Mouse (Mus musculus): ENCODE measurements around the gene Wnt3a.

DNA sequence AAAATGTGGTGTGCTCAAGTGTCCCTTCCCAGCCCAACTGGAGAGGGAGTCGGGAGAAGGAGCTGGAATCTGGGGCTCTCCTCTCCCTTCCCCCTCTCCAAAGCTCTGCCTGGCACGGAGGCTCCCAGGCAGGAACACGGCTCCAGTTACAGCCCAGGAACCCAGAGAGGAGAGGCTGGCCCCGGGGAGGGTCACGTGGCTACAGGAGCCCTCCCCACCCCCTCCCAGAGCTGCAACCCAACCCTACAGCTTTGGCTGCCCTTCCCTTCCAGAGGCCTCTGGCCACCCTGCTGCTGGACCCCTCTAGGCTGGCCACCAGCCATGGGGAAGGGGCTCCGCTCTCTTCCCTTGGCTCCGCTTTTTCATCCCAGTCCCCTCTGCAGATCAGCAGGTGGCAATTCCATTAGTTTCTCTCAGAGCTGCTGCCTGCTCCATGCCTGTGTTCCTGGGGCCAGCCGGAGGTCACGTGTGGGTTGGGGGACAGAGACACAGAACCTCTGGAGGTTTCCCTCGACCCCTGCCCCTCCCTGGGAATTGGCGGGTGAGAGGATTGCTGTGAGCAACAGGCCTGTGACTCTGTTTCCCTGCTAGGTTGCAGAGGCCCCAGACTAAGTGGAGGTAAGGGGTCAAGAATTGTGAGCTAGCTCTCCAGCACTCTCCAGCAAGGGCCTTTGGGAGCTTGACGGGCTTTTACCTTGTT lies 18.7 kb upstream of the Wnt3a start:
- TF ChIP-seq CTCF (IDR thresholded peaks at IDR 0.05; ENCODE audit: extremely low read depth, insufficient read length, insufficient replicate concordance, low read depth, low read length) (no peak), POLR2A (IDR thresholded peaks at IDR 0.05; ENCODE audit: low read depth, low read length) (no peak)

Measured in small intestine, adult 2 months (tissue).